Mouse (Mus musculus): ENCODE results near the gene Mrpl4.

Gene Mrpl4

GRCm38 (mm10) chr9:21002627-21003551 lies at the start of gene Mrpl4:
Mrpl4 (plus strand) TSS chr9:21002738.
- DNase-seq (ENCODE audit: low spot score) = peak; percentile 87

GRCm38 (mm10) chr9:20956989-20957388 lies 45.5 kb upstream of the Mrpl4 start:
- DNase-seq (ENCODE audit: low spot score) = no peak

GRCm38 (mm10) chr9:20959430-20959938 lies 43.1 kb upstream of the Mrpl4 start, which contains the start of gene Dnmt1:
Dnmt1 (minus strand) TSS chr9:20959888.
- no peak for DNase-seq (ENCODE audit: low spot score)

GRCm38 (mm10) chr9:20961557-20961956 lies 41.0 kb upstream of the Mrpl4 start:
- peak; percentile 54 for DNase-seq (ENCODE audit: low spot score)

GRCm38 (mm10) chr9:20965606-20966005 lies 36.9 kb upstream of the Mrpl4 start:
- no peak for DNase-seq (ENCODE audit: low spot score)

GRCm38 (mm10) chr9:20966008-20966407 lies 36.5 kb upstream of the Mrpl4 start:
- DNase-seq (ENCODE audit: low spot score) = no peak

- no peak for DNase-seq (ENCODE audit: low spot score)
Observed at GRCm38 (mm10) chr9:20966747-20967146, 35.8 kb upstream of the Mrpl4 start.

- DNase-seq (ENCODE audit: low spot score) = no peak
Observed at GRCm38 (mm10) chr9:20971751-20972140, 30.8 kb upstream of the Mrpl4 start.

- DNase-seq (ENCODE audit: low spot score) = no peak
Observed at GRCm38 (mm10) chr9:20972141-20972992, 30.2 kb upstream of the Mrpl4 start.

GRCm38 (mm10) chr9:20973001-20973681 lies 29.4 kb upstream of the Mrpl4 start:
- no peak for DNase-seq (ENCODE audit: low spot score)

- no peak for DNase-seq (ENCODE audit: low spot score)
Observed at GRCm38 (mm10) chr9:20973682-20974075, 28.9 kb upstream of the Mrpl4 start.

- DNase-seq (ENCODE audit: low spot score) = peak; percentile 22
Observed at GRCm38 (mm10) chr9:20975431-20976215, 26.9 kb upstream of the Mrpl4 start.

- DNase-seq (ENCODE audit: low spot score) = peak; percentile 76
Observed at GRCm38 (mm10) chr9:20976216-20976960, 26.1 kb upstream of the Mrpl4 start, which contains the start of gene S1pr2. S1pr2 (minus strand) TSS chr9:20976781.

- DNase-seq (ENCODE audit: low spot score) = no peak
Observed at GRCm38 (mm10) chr9:20976961-20977689, 25.4 kb upstream of the Mrpl4 start.

GRCm38 (mm10) chr9:20978409-20979095 lies 24.0 kb upstream of the Mrpl4 start:
- DNase-seq (ENCODE audit: low spot score) = no peak

GRCm38 (mm10) chr9:20979181-20979580 lies 23.4 kb upstream of the Mrpl4 start:
- DNase-seq (ENCODE audit: low spot score) = no peak

GRCm38 (mm10) chr9:20979769-20980168 lies 22.8 kb upstream of the Mrpl4 start:
- DNase-seq (ENCODE audit: low spot score) = no peak

GRCm38 (mm10) chr9:20982171-20982570 lies 20.4 kb upstream of the Mrpl4 start:
- no peak for DNase-seq (ENCODE audit: low spot score)

- DNase-seq (ENCODE audit: low spot score) = peak; percentile 12
Observed at GRCm38 (mm10) chr9:20983169-20983568, 19.4 kb upstream of the Mrpl4 start.

Data from T-cell, adult 2 months (primary cell).